Mouse (Mus musculus): ENCODE data around the gene Zfp536.

The Zfp536 gene

GRCm38 (mm10) chr7:37542951-37543350 is 230.5 kb downstream of the Zfp536 start:
- DNase-seq: no peak

GRCm38 (mm10) chr7:37531166-37531565 is 242.3 kb downstream of the Zfp536 start:
- no peak for DNase-seq

GRCm38 (mm10) chr7:37528311-37528710 is 245.1 kb downstream of the Zfp536 start:
- no peak for DNase-seq

GRCm38 (mm10) chr7:37527890-37528289 is 245.6 kb downstream of the Zfp536 start:
- DNase-seq: no peak

- DNase-seq: no peak
Measured at GRCm38 (mm10) chr7:37521407-37521806, 252.0 kb downstream of the Zfp536 start.

- no peak for DNase-seq
Measured at GRCm38 (mm10) chr7:37510933-37511675, 262.3 kb downstream of the Zfp536 start.

- no peak for DNase-seq
Measured at GRCm38 (mm10) chr7:37509700-37510099, 263.7 kb downstream of the Zfp536 start.

- DNase-seq: no peak
Measured at GRCm38 (mm10) chr7:37505548-37505947, 267.9 kb downstream of the Zfp536 start.

- no peak for DNase-seq
Measured at GRCm38 (mm10) chr7:37505096-37505495, 268.3 kb downstream of the Zfp536 start.

GRCm38 (mm10) chr7:37498881-37499280 is 274.6 kb downstream of the Zfp536 start:
- no peak for DNase-seq

- DNase-seq: no peak
Measured at GRCm38 (mm10) chr7:37496491-37496890, 276.9 kb downstream of the Zfp536 start.

- DNase-seq: no peak
Measured at GRCm38 (mm10) chr7:37490312-37490711, 283.1 kb downstream of the Zfp536 start.

- DNase-seq: no peak
Measured at GRCm38 (mm10) chr7:37484946-37485345, 288.5 kb downstream of the Zfp536 start.

GRCm38 (mm10) chr7:37482564-37482963 is 290.9 kb downstream of the Zfp536 start:
- no peak for DNase-seq

GRCm38 (mm10) chr7:37481165-37481564 is 292.3 kb downstream of the Zfp536 start:
- DNase-seq: no peak

- DNase-seq: no peak
Measured at GRCm38 (mm10) chr7:37477309-37477708, 296.1 kb downstream of the Zfp536 start.

GRCm38 (mm10) chr7:37475485-37475884 is 298.0 kb downstream of the Zfp536 start:
- DNase-seq: no peak

GRCm38 (mm10) chr7:37474284-37474683 is 299.2 kb downstream of the Zfp536 start:
- no peak for DNase-seq

GRCm38 (mm10) chr7:37473311-37474084 is 299.9 kb downstream of the Zfp536 start:
- no peak for DNase-seq

GRCm38 (mm10) chr7:37471726-37472125 is 301.7 kb downstream of the Zfp536 start:
- DNase-seq: no peak

GRCm38 (mm10) chr7:37466477-37467243 is 306.8 kb downstream of the Zfp536 start:
- no peak for DNase-seq

GRCm38 (mm10) chr7:37464186-37464721 is 309.2 kb downstream of the Zfp536 start:
- no peak for DNase-seq

- no peak for DNase-seq
Measured at GRCm38 (mm10) chr7:37447523-37447922, 325.9 kb downstream of the Zfp536 start.
